In the genomic region with DNA sequence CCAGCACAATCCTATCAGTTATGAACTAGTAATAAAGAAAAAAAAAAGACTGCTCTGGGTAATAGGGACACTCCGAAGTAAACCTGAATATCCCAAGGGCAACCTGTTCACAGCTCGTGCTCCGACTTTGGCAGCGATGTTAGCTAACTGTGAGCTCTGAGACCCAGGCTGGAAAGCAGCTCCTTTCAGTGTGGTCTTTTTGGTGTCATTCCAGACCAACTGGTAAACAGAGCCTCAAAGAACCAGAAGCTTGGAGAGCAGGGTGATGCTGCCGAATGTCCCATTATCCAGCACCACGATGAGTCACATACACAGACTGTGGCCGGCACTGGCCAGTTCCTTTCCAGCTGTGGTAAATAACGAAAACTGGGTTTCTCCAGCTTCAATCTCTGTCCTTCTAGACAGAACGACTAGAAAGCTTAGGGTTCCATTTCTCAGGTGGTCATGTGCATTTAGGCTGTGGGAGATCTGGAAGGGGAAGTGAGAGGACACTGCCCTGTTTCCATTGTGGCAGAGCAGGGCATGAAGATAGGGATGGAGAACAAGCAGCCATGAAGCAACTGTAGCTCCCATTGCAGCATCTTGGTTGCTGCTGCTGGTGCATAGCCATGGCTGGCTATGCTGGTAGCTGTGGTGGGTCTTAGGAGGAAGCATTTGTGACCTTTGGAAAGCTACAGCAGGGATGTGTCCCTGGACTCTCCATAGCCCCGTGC, we compare ENCODE assay signal across 17 mouse cellular contexts.
A peak's percentile ranks its signal among the peaks of the same experiment; 100 is the strongest.
DNase-seq lines count a peak whose midpoint lies in the region; ATAC-seq and TF ChIP-seq lines count a peak whose summit lies in the region.
"Had no signal": no experiment of that assay in that cellular context is flagged by ENCODE, and none has a peak within 500 bp of the region (broad histone marks: within the 10 kb centered on the region; RNA-seq: fewer than 3 reads in every experiment).

No protein-coding gene starts in this region.

- no peaks in the 10 kb centered on the region for H3K27me3 ChIP-seq in cerebellum, adult 2 months (ENCODE audit: control insufficient read depth, insufficient read depth, low read length)
- H3K27me3 ChIP-seq: embryonic facial prominence, embryonic 13.5 days; forebrain, embryonic 12.5 days; heart, embryonic 12.5 days; hindbrain, embryonic 12.5 days had no signal

- 51% methylated on average over 10 of the region's 10 CpGs for WGBS in cerebellum, adult 2 months

- TF ChIP-seq CTCF in cerebellum, adult 2 months (IDR thresholded peaks at IDR 0.05; ENCODE audit: borderline replicate concordance, insufficient read depth, low read depth, low read length), result no peak

- ATAC-seq in granulocyte monocyte progenitor cell, adult 5-6 weeks (replicated peaks; ENCODE audit: poor library complexity, severe bottlenecking), result peak; percentile 69
- ATAC-seq: forebrain, embryonic 16.5 days; hindbrain, embryonic 16.5 days; inflammation-experienced regulatory T-cells, adult 6 months; intestine, postnatal 0 days had no signal

- DNase-seq in cerebellum, adult 2 months, result peak in 1 of 2 experiments; percentile 50
- DNase-seq in cerebellum, adult 11 months, result no peak
- peak; percentile 9 for DNase-seq in left cerebral cortex, postnatal 4 days
- DNase-seq in left cerebral cortex, adult 11 months (ENCODE audit: low spot score), result no peak
- no peak for DNase-seq in frontal cortex, postnatal 36 days (ENCODE audit: low spot score in 2 of 2)
- DNase-seq: adrenal gland, adult 2 months; gastrocnemius, postnatal 14 days; heart, postnatal 36 days had no signal

- peak overlapping the region; percentile 55 for H3K27ac ChIP-seq in cerebellum, adult 2 months (ENCODE audit: insufficient read depth, low read length)
- H3K27ac ChIP-seq: embryonic facial prominence, embryonic 13.5 days; forebrain, embryonic 12.5 days; hindbrain, embryonic 12.5 days had no signal

- intact Hi-C loops in left cerebral cortex, postnatal 4 days (cut with DNase I), result no loop called here

- TF ChIP-seq POLR2A in cerebellum, adult 2 months (IDR thresholded peaks at IDR 0.05; ENCODE audit: borderline replicate concordance, insufficient read depth, low read length), result no peak

- peaks cover 52% of the 10 kb centered on the region for H3K4me1 ChIP-seq in cerebellum, adult 2 months (ENCODE audit: control insufficient read depth, insufficient read depth, low read length)
- H3K4me1 ChIP-seq: embryonic facial prominence, embryonic 13.5 days had no signal

- no peak overlapping the region for H3K4me3 ChIP-seq in cerebellum, adult 2 months (replicated peaks; ENCODE audit: insufficient read depth, low read depth, low read length)
- H3K4me3 ChIP-seq: embryonic facial prominence, embryonic 13.5 days; forebrain, embryonic 12.5 days; heart, embryonic 12.5 days; hindbrain, embryonic 12.5 days had no signal
